Mouse (Mus musculus) lung, adult 2 months (tissue): Measurements from ENCODE around the gene Gm20388.

Source experiments
- CTCF ChIP-seq: fragments of 200-500 bp; IDR thresholded peaks from 2 replicates; pipeline ENCODE4 v1.5.1; 2011; ENCODE audit warnings: mild to moderate bottlenecking, low read length, control low read depth; ENCODE audit not compliant: insufficient read depth
- POLR2A ChIP-seq: fragments of 200-500 bp; IDR thresholded peaks from 2 replicates; pipeline ENCODE4 v1.6.1; 2011; ENCODE audit warnings: low read depth, mild to moderate bottlenecking, control low read depth, low read length, borderline replicate concordance; ENCODE audit errors: extremely low read depth

- TF ChIP-seq POLR2A (no peak), CTCF (no peak)
Observed at GRCm38 (mm10) chr8:124382235-124382634, 4471.6 kb downstream of the Gm20388 start.
